Mouse (Mus musculus) myocyte (in vitro differentiated cells): ENCODE measurements around the gene Pakap.

ENCODE experiments used
- CEBPB ChIP-seq: IDR thresholded peaks from 2 replicates; pipeline ENCODE4 v1.6.1; 2011; ENCODE audit warnings: mild to moderate bottlenecking, moderate library complexity; ENCODE audit not compliant: poor library complexity, insufficient read depth, severe bottlenecking
- POLR2A ChIP-seq: IDR thresholded peaks from one replicate; pipeline ENCODE4 v1.6.1; 2011; ENCODE audit warnings: low read depth, mild to moderate bottlenecking, control low read depth, moderate library complexity; ENCODE audit not compliant: insufficient read length
- POLR2AphosphoS2 ChIP-seq: IDR thresholded peaks from one replicate; pipeline ENCODE4 v1.6.1; 2011; ENCODE audit warnings: low read depth, control low read depth; ENCODE audit not compliant: insufficient read length
- SRF ChIP-seq: IDR thresholded peaks from one replicate; pipeline ENCODE4 v1.6.1; 2011; ENCODE audit warnings: low read depth; ENCODE audit not compliant: control insufficient read depth, insufficient read length
- USF1 ChIP-seq: IDR thresholded peaks from one replicate; pipeline ENCODE4 v1.6.1; 2011; ENCODE audit warnings: low read depth, mild to moderate bottlenecking, control low read depth, moderate library complexity

DNA sequence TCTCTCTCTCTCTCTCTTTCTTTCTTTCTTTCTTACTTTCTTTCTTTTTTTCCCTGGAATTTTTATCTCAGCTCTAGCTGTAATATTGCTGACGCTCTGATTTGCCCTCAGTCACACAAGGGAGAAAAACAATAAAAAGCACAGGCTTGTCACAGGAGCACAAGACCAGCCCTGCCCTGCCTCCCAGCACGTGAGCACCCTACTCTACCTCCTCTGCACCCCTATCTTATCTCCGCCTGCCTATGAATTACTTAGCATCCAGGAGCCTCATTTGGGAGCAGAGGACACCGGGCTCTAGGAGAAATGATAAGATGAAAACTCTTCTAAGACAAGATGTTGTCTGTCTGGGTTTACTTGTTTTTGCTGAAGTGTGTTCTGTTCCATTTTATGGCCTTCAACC lies 206.5 kb downstream of the Pakap start:
- no peak for TF ChIP-seq SRF
- TF ChIP-seq POLR2A, result no peak
- TF ChIP-seq CEBPB, result no peak
- TF ChIP-seq USF1, result no peak
- no peak for TF ChIP-seq POLR2AphosphoS2
